Mouse (Mus musculus) CH12.LX (cell line): ENCODE measurements around the gene Nup54. TPM values are rescaled to one million over a fixed set of nuclear protein-coding genes. Genes with fewer than 3 reads are reported as not detected.

ENCODE experiments used
- DNase-seq: peaks from one replicate; pipeline ENCODE4 v3.0.0-alpha.2; 2013; ENCODE audit errors: extremely low read depth
- H3K27ac ChIP-seq: 2 replicates; pipeline ENCODE4 v1.5.1; 2012; ENCODE audit warnings: low read depth, mild to moderate bottlenecking, control low read depth, moderate library complexity; ENCODE audit not compliant: insufficient read depth
- H3K27me3 ChIP-seq: replicated peaks from 2 replicates; pipeline ENCODE3; 2012; ENCODE audit warnings: inconsistent platforms
- H3K36me3 ChIP-seq, 2 experiments: replicated peaks in 1 of 2; 2 replicates each; pipeline versions ENCODE3 to v1.6.1; 2012; ENCODE audit warnings: inconsistent platforms in 1 of 2, low read length in 1 of 2, mild to moderate bottlenecking in 1 of 2, mixed read lengths in 1 of 2, moderate library complexity in 1 of 2; ENCODE audit not compliant: control insufficient read depth in 1 of 2, insufficient read depth in 1 of 2
- H3K4me1 ChIP-seq, 2 experiments: 2 replicates each; pipeline ENCODE4 v1.6.1; 2012; ENCODE audit warnings: inconsistent platforms in 1 of 2, moderate library complexity in 1 of 2; ENCODE audit not compliant: insufficient read depth in 2 of 2, control insufficient read depth in 1 of 2
- H3K4me2 ChIP-seq: 2 replicates; pipeline ENCODE4 v1.6.1; 2012; ENCODE audit warnings: low read depth, mild to moderate bottlenecking, control low read depth; ENCODE audit not compliant: poor library complexity, insufficient read depth, severe bottlenecking
- H3K4me3 ChIP-seq, 3 experiments: fragments of 150-350 bp in 1 of 3; sonication (generic) in 1 of 3; replicated peaks in 1 of 3; 2 replicates each; pipeline versions ENCODE3 to v1.5.1; 2011 to 2012; ENCODE audit warnings: low read depth in 2 of 3, low read length in 2 of 3, mild to moderate bottlenecking in 2 of 3, moderate library complexity in 2 of 3, control low read depth in 1 of 3, improper control_type of control experiment in 1 of 3, inconsistent platforms in 1 of 3, mixed read lengths in 1 of 3; ENCODE audit not compliant: poor library complexity in 1 of 3
- H3K79me2 ChIP-seq: replicated peaks from 2 replicates; pipeline ENCODE4 v1.6.1; 2012; ENCODE audit warnings: mild to moderate bottlenecking, moderate library complexity; ENCODE audit not compliant: control insufficient read depth, poor library complexity, insufficient read depth, severe bottlenecking; ENCODE audit errors: extremely low read depth
- H3K9ac ChIP-seq: 2 replicates; pipeline ENCODE4 v1.6.1; 2012; ENCODE audit warnings: low read depth, mild to moderate bottlenecking, control low read depth, moderate library complexity; ENCODE audit not compliant: insufficient read depth
- H3K9me3 ChIP-seq: replicated peaks from 2 replicates; pipeline ENCODE3; 2012; ENCODE audit warnings: low read length, inconsistent platforms, mixed read lengths
- CHD1 ChIP-seq: IDR thresholded peaks from 2 replicates; pipeline ENCODE4 v1.6.1; 2012; ENCODE audit warnings: low read depth, low read length, improper control_type of control experiment, inconsistent platforms
- CHD2 ChIP-seq: IDR thresholded peaks from 2 replicates; pipeline ENCODE4 v1.6.1; 2011; ENCODE audit warnings: low read length, improper control_type of control experiment
- CTCF ChIP-seq, 2 experiments: IDR thresholded peaks in 1 of 2; conservative IDR thresholded peaks in 1 of 2; 2 replicates each; pipeline ENCODE4 v1.5.1; 2011 to 2012; ENCODE audit warnings: low read depth in 2 of 2, low read length in 2 of 2, improper control_type of control experiment in 1 of 2, inconsistent platforms in 1 of 2, mild to moderate bottlenecking in 1 of 2, moderate library complexity in 1 of 2
- ELF1 ChIP-seq: IDR thresholded peaks from 2 replicates; pipeline ENCODE4 v1.6.1; 2014; ENCODE audit warnings: low read depth, mild to moderate bottlenecking, inconsistent platforms, low read length, improper control_type of control experiment
- ETS1 ChIP-seq: conservative IDR thresholded peaks from 2 replicates; pipeline ENCODE4 v1.6.1; 2012; ENCODE audit warnings: low read depth, mild to moderate bottlenecking, inconsistent platforms, low read length, improper control_type of control experiment, moderate library complexity
- HCFC1 ChIP-seq: IDR thresholded peaks from 2 replicates; pipeline ENCODE4 v1.6.1; 2012; ENCODE audit warnings: low read depth, mild to moderate bottlenecking, inconsistent platforms, low read length, improper control_type of control experiment
- IRF4 ChIP-seq: IDR thresholded peaks from 2 replicates; pipeline ENCODE4 v1.6.1; 2014; ENCODE audit warnings: low read depth, mild to moderate bottlenecking, inconsistent platforms, low read length, improper control_type of control experiment
- JUN ChIP-seq: IDR thresholded peaks from 2 replicates; pipeline ENCODE4 v1.6.1; 2011; ENCODE audit warnings: low read depth, mild to moderate bottlenecking, low read length, improper control_type of control experiment, moderate library complexity; ENCODE audit not compliant: insufficient read depth
- KAT2A ChIP-seq: IDR thresholded peaks from 2 replicates; pipeline ENCODE4 v1.6.1; 2012; ENCODE audit warnings: low read length, improper control_type of control experiment, inconsistent platforms; ENCODE audit not compliant: insufficient replicate concordance
- MAFK ChIP-seq: IDR thresholded peaks from 2 replicates; pipeline ENCODE4 v1.6.1; 2011; ENCODE audit warnings: low read length, improper control_type of control experiment; ENCODE audit not compliant: insufficient replicate concordance
- NRF1 ChIP-seq: IDR thresholded peaks from 2 replicates; pipeline ENCODE4 v1.6.1; 2014; ENCODE audit warnings: low read depth, mild to moderate bottlenecking, inconsistent platforms, low read length, improper control_type of control experiment, moderate library complexity
- POLR2AphosphoS2 ChIP-seq: IDR thresholded peaks from 2 replicates; pipeline ENCODE4 v1.6.1; 2011; ENCODE audit warnings: low read depth, low read length, improper control_type of control experiment
- RAD21 ChIP-seq: IDR thresholded peaks from 2 replicates; pipeline ENCODE4 v1.6.1; 2011; ENCODE audit warnings: low read depth, mild to moderate bottlenecking, low read length, improper control_type of control experiment, moderate library complexity
- SIN3A ChIP-seq: IDR thresholded peaks from 2 replicates; pipeline ENCODE4 v1.6.1; 2012; ENCODE audit warnings: low read length, improper control_type of control experiment, inconsistent platforms
- TBP ChIP-seq: conservative IDR thresholded peaks from 2 replicates; pipeline ENCODE4 v1.6.1; 2011; ENCODE audit warnings: low read depth, low read length, improper control_type of control experiment
- ZC3H11A ChIP-seq: IDR thresholded peaks from 2 replicates; pipeline ENCODE4 v1.6.1; 2012; ENCODE audit warnings: low read depth, mild to moderate bottlenecking, inconsistent platforms, low read length, improper control_type of control experiment
- ZKSCAN1 ChIP-seq: IDR thresholded peaks from 2 replicates; pipeline ENCODE4 v1.6.1; 2012; ENCODE audit warnings: low read depth, inconsistent platforms, low read length, improper control_type of control experiment, borderline replicate concordance
- ZNF384 ChIP-seq: IDR thresholded peaks from 2 replicates; pipeline ENCODE4 v1.6.1; 2012; ENCODE audit warnings: low read depth, low read length, improper control_type of control experiment, inconsistent platforms
- dilution Hi-C: fragments of 300-500 bp; cut with MboI; formaldehyde crosslinking; loops from 2 replicates; pipeline ENCODE4 v1.14.3; 2020; ENCODE audit warnings: low sequenced_read_pairs; ENCODE audit not compliant: extremely low pct_unique_long_range_greater_than_20kb, extremely low pct_ligation_motif_present
- in situ Hi-C: fragments of 300-500 bp; cut with MboI; formaldehyde crosslinking; loops from 3 replicates; pipeline ENCODE4 v1.14.3; 2019; ENCODE audit warnings: low sequenced_read_pairs, low pct_ligation_motif_present, low pct_unique_long_range_greater_than_20kb, mixed read lengths
- polyA plus RNA-seq: library from polyadenylated mRNA; unstranded; fragments of >175 nt; gene quantifications from 2 replicates; pipeline ENCODE4 v1.2.1, GENCODE M21; 2012; ENCODE audit warnings: low read depth; ENCODE audit not compliant: insufficient read length
- total RNA-seq, 2 experiments: library from RNA; depleted of rRNA; stranded (reverse); fragments of 300-350 nt in 1 of 2; fragments of >200 nt in 1 of 2; gene quantifications; 2 replicates each; pipeline ENCODE4 v1.2.3; 2012 to 2014

Nup54 gene
- total and polyA plus RNA-seq, 3 experiments = 41.9 to 90.5 (median 72.5) TPM

- no peaks in the 10 kb centered on the region for H3K9me3 ChIP-seq
- H3K79me2 ChIP-seq = no peaks in the 10 kb centered on the region
- dilution Hi-C loops = no loop called here
- H3K4me3 ChIP-seq = no peak overlapping the region
- no peak overlapping the region for H3K4me2 ChIP-seq
- H3K9ac ChIP-seq = no peak overlapping the region
- in situ Hi-C loops = no loop called here
- H3K4me1 ChIP-seq = no peaks in the 10 kb centered on the region
- H3K27me3 ChIP-seq = no peaks in the 10 kb centered on the region
- H3K36me3 ChIP-seq = peaks cover 16 to 39% of the 10 kb centered on the region in 2 experiments
- no peak overlapping the region for H3K27ac ChIP-seq
- no peak for DNase-seq
- TF ChIP-seq KAT2A (no peak), RAD21 (no peak), POLR2AphosphoS2 (no peak), TBP (no peak)
Measured at GRCm38 (mm10) chr5:92411461-92412140, 23.4 kb downstream of the Nup54 start.

- peaks cover 6 to 32% of the 10 kb centered on the region in 2 experiments for H3K36me3 ChIP-seq
- H3K4me3 ChIP-seq = no peak overlapping the region
- in situ Hi-C loops = no loop called here
Measured at GRCm38 (mm10) chr5:92410486-92410885, 24.5 kb downstream of the Nup54 start.

GRCm38 (mm10) chr5:92409361-92410155 lies 25.5 kb downstream of the Nup54 start:
- no peaks in the 10 kb centered on the region for H3K27me3 ChIP-seq
- H3K4me1 ChIP-seq = peaks cover 0 to under 1% of the 10 kb centered on the region in 2 experiments; a peak in 2 of 4 replicates
- H3K36me3 ChIP-seq = peaks cover 3 to 24% of the 10 kb centered on the region in 2 experiments
- H3K4me3 ChIP-seq = no peak overlapping the region
- TF ChIP-seq RAD21 (no peak), ZNF384 (no peak), IRF4 (no peak), ZC3H11A (no peak), HCFC1 (no peak), ZKSCAN1 (no peak), CTCF (conservative IDR thresholded peaks at IDR 0.05 in 1 of 2, IDR thresholded peaks at IDR 0.05 in 1 of 2; ENCODE audit: low read depth in 2 of 2, low read length in 2 of 2) (no peak), MAFK (no peak), SIN3A (no peak), CHD2 (no peak), ETS1 (no peak), ELF1 (no peak), TBP (no peak)
- TF ChIP-seq, all 38 proteins: peak for 0
- dilution Hi-C loops = no loop called here
- in situ Hi-C loops = no loop called here
- no peak for DNase-seq
- H3K9ac ChIP-seq = no peak overlapping the region
- no peaks in the 10 kb centered on the region for H3K79me2 ChIP-seq
- H3K4me2 ChIP-seq = no peak overlapping the region
- no peak overlapping the region for H3K27ac ChIP-seq
- H3K9me3 ChIP-seq = no peaks in the 10 kb centered on the region

More at GRCm38 (mm10) chr5:92410486-92410885, 24.5 kb downstream of the Nup54 start:
- Histone ChIP-seq H3K79me2 (no peaks in the 10 kb centered on the region), H3K27ac (no peak overlapping the region), H3K4me1 (no peaks in the 10 kb centered on the region), H3K9ac (no peak overlapping the region), H3K9me3 (no peaks in the 10 kb centered on the region), H3K27me3 (no peaks in the 10 kb centered on the region), H3K4me2 (no peak overlapping the region)
- dilution Hi-C loops = no loop called here
- no peak for TF ChIP-seq NRF1
- no peak for TF ChIP-seq POLR2AphosphoS2
- TF ChIP-seq CHD1 = no peak
- no peak for TF ChIP-seq CHD2
- no peak for TF ChIP-seq JUN
- no peak for TF ChIP-seq RAD21
- TF ChIP-seq ELF1 = no peak
- no peak for DNase-seq
